Mouse (Mus musculus) liver, adult 2 months (tissue): ENCODE data around the gene Sycn.

Source experiments
- CTCF ChIP-seq: fragments of 200-500 bp; IDR thresholded peaks from 2 replicates; pipeline ENCODE4 v1.5.1; 2011; ENCODE audit warnings: low read depth, low read length, control low read depth
- POLR2A ChIP-seq: fragments of 200-500 bp; IDR thresholded peaks from 2 replicates; pipeline ENCODE4 v1.6.1; 2011; ENCODE audit warnings: low read length, control low read depth; ENCODE audit not compliant: insufficient read depth; ENCODE audit errors: extremely low read depth

GRCm38 (mm10) chr7:28544051-28544601 is 3.4 kb downstream of the Sycn start:
- no peak for TF ChIP-seq POLR2A
- no peak for TF ChIP-seq CTCF
